Mouse (Mus musculus) neural tube, embryonic 15.5 days (tissue): ENCODE results near the gene Rpl29. TPM values are rescaled to one million over a fixed set of nuclear protein-coding genes. Genes with fewer than 3 reads are reported as not detected.

Experiments used
- ATAC-seq: fragments of 200-750 bp; cut with Nextera tagmentation; 2 replicates; pipeline ENCODE4 v1.8.0; 2017; ENCODE audit warnings: mild to moderate bottlenecking, moderate TSS enrichment, moderate library complexity; ENCODE audit not compliant: low FRiP score
- H3K27ac ChIP-seq: fragments of 300-500 bp; sonication (generic); replicated peaks from 2 replicates; pipeline ENCODE4 v1.5.1; 2015; ENCODE audit warnings: mild to moderate bottlenecking, inconsistent platforms
- H3K27me3 ChIP-seq: fragments of 300-500 bp; sonication (generic); replicated peaks from 2 replicates; pipeline ENCODE4 v1.6.1; 2015; ENCODE audit warnings: inconsistent platforms
- H3K36me3 ChIP-seq: fragments of 300-500 bp; sonication (generic); 2 replicates; pipeline ENCODE4 v1.6.1; 2015; ENCODE audit warnings: inconsistent platforms
- H3K4me1 ChIP-seq: fragments of 300-500 bp; sonication (generic); 2 replicates; pipeline ENCODE4 v1.6.1; 2015; ENCODE audit warnings: inconsistent platforms
- H3K4me2 ChIP-seq: fragments of 300-500 bp; sonication (generic); 2 replicates; pipeline ENCODE4 v1.6.1; 2015; ENCODE audit warnings: inconsistent platforms, mild to moderate bottlenecking, moderate library complexity
- H3K4me3 ChIP-seq: fragments of 300-500 bp; sonication (generic); replicated peaks from 2 replicates; pipeline ENCODE4 v1.5.1; 2015; ENCODE audit warnings: mild to moderate bottlenecking, inconsistent platforms
- H3K9ac ChIP-seq: fragments of 300-500 bp; sonication (generic); replicated peaks from 2 replicates; pipeline ENCODE4 v1.6.1; 2015; ENCODE audit warnings: mild to moderate bottlenecking, inconsistent platforms
- H3K9me3 ChIP-seq: fragments of 300-500 bp; sonication (generic); replicated peaks from 2 replicates; pipeline ENCODE4 v1.6.1; 2016; ENCODE audit warnings: inconsistent platforms
- WGBS: fragments of 180-500 bp; shearing (Covaris S2); methylation state at CpG from one replicate; pipeline ENCODE4 v1.1.7; 2015; ENCODE audit warnings: mixed read lengths; 5-methylcytosine and 5-hydroxymethylcytosine counted together
- polyA plus RNA-seq: library from polyadenylated mRNA; unstranded; fragments of >200 nt; fragmentation: Nextera tagmentation; extraction: Ambion mirVana; gene quantifications from 2 replicates; pipeline ENCODE4 v1.2.1, GENCODE M21; 2015

Gene Rpl29
- polyA plus RNA-seq, 1 experiment from 2014 or later = 656 TPM

DNA sequence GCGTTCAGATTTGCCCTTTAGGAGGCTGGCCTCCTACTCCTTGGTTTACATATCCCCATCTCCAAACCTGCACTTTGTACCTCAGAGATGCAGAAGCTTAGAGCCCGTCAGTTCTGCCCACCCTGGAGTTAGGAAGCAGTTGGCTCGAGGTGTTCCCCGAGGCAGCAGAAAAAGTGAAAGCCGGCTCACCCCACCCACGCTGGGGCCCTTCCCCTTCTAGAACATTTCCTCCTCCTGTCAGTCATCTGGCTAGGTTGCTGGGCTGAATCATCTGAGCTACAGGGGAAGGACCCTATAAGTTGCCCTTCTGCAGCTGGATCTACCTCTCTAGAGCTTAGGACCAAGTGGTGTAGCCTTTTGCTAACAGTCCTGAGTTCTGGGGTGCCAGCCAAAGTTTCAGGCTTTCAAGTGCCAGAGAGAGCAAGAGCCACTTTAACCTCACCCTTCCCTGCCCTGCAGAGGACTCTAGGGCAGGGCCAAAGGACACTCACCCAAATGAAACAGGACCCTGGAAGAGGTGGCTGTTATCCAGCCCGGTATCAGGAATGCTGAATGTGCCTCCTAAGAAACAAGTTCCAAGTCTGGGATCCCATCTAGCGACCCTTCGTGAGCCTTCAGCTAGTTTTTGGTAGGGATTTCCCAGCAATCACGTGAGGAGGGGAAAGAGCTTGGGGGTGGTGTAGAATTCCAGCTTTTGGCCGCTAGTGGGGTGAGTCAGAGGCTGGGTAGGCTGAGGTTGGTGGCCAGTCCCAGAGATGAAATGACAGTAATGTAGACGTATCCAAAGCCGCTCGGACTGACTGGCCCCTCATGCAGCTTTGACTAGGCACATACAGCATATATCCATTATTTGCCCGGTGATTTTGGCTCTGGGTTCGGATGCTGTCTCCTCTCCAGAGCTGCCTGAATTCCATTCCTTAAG lies 47.0 kb downstream of the Rpl29 start:
- H3K9ac ChIP-seq = 0 out of 2 replicates have a peak overlapping the region, but pooled peaks have one; percentile 6
- H3K4me2 ChIP-seq = peak overlapping the region; percentile 41
- peaks cover 10% of the 10 kb centered on the region for H3K36me3 ChIP-seq
- H3K4me1 ChIP-seq = peaks cover 44% of the 10 kb centered on the region
- WGBS = 37% methylated on average over 16 of the region's 16 CpGs
- H3K9me3 ChIP-seq = no peaks in the 10 kb centered on the region
- peak overlapping the region; percentile 89; the same call in 1 of the 2 replicates for H3K4me3 ChIP-seq
- peak overlapping the region; percentile 43 for H3K27ac ChIP-seq
- no peaks in the 10 kb centered on the region for H3K27me3 ChIP-seq
- ATAC-seq = no peak; the same call in 1 of the 2 replicates

DNA sequence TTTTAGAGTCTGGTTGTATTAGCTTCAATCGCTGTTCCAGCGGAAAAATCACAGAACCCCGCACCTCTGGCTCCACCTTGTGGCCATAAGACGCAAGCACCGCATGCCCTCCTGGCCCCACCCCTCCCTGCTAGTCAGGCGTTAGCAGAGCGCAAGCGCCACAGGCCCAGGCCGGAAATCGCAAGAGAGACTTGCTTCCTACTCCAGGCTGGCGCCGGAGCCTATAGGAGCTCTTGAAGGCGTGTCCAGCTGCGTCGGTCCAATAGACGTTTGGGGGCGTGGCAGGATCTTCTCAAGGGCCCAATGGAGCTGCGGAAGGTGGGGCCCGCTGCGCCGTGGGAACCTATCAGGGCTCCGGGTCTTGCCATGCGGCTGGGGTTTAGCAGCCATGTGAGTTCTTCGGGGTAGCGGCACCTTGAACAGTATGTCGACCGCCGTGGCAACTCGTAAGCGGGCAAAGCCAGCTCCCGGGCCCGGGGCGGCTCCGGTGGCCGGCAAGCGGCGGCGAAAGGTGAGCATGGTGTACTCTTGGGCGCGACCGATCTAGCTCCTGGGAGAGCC lies 47.8 kb downstream of the Rpl29 start, which contains the start of gene Parp3:
Parp3 (minus strand) TSS at position 26 of the 561 bp plus-strand sequence.
- H3K9me3 ChIP-seq = no peaks in the 10 kb centered on the region
- ATAC-seq = peak; percentile 97
- WGBS = under 1% methylated on average over 41 of the region's 41 CpGs

DNA sequence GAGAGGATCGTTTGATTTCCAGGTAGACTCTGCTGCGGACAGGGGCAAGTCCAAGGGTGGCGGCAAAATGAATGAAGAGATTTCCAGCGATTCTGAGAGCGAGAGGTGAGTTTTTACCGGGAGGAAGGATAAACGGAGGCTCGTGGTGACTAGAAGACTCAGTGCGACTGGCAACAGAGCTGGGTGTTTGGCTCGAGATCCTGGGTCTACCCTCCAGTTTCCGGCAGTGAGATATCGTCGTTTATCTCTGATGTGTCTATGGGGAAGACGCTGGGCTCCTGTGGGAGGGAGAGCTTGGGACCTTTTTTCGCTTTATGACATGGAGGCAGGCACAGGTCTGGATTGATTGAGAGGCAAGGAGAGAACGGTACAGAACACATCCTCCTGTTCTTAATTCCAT lies 48.4 kb downstream of the Rpl29 start:
- Histone ChIP-seq H3K4me1 (peaks cover 44% of the 10 kb centered on the region), H3K4me3 (peak overlapping the region; percentile 89), H3K4me2 (peak overlapping the region; percentile 96), H3K27ac (peak overlapping the region; percentile 37; the same call in 1 of the 2 replicates), H3K27me3 (no peaks in the 10 kb centered on the region), H3K36me3 (peaks cover 19% of the 10 kb centered on the region), H3K9me3 (no peaks in the 10 kb centered on the region), H3K9ac (peak overlapping the region; percentile 62)
- ATAC-seq = no peak
- 5% methylated on average over 16 of the region's 16 CpGs for WGBS

More for the DNA sequence above, 47.8 kb downstream of the Rpl29 start, which contains the start of gene Parp3:
- Histone ChIP-seq H3K9ac (peak within 1 kb of the TSS; percentile 62), H3K27ac (peak within 1 kb of the TSS; percentile 43), H3K4me2 (peak within 1 kb of the TSS; percentile 96), H3K36me3 (peaks cover 16% of the 10 kb centered on the region), H3K4me3 (peak within 1 kb of the TSS; percentile 89), H3K4me1 (peaks cover 44% of the 10 kb centered on the region), H3K27me3 (no peaks in the 10 kb centered on the region)

DNA sequence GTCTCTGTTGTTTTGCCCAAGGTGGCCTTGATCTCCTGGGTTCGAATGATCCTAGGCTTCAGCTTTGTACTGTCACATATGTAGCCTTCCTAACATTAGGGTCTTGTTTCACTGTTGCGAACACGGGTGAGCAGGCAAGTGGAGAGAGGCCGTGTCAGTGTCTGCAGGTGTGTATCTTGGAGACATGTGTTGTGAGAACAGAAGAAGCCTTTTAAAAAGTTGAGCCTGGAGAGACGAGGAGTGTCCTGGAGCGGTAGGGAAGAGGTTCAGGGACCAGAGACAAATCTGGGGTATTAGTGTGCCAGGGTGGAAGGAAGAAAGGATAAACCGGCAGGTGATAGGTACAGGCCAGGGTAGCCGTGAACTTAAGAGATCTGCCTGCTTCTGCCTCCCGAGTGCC lies 48.8 kb downstream of the Rpl29 start:
- Histone ChIP-seq H3K9ac (peak overlapping the region; percentile 62), H3K36me3 (peaks cover 23% of the 10 kb centered on the region), H3K27ac (no peak overlapping the region), H3K4me1 (peaks cover 44% of the 10 kb centered on the region), H3K27me3 (no peaks in the 10 kb centered on the region), H3K4me3 (peak overlapping the region; percentile 89), H3K9me3 (no peaks in the 10 kb centered on the region), H3K4me2 (peak overlapping the region; percentile 96)
- WGBS = 85% methylated on average over 9 of the region's 9 CpGs
- no peak for ATAC-seq

DNA sequence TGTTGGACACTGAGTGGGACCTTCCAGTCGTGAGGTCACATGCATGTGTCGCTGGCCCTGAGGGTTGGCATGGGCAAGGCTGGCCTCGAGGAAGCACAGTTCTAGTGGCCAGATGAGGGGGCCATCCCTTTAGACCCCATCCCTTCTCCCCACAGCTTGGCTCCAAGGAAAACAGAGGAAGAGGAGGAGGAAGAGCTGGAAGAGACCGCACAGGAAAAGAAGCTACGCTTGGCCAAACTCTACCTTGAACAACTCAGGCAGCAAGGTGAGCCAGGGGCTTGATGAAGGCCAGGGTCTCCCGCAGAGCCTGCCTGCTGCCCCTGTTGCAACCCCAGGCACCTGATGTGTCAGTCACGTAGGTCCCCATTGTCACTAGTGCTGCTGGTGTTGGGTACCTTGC lies 51.3 kb downstream of the Rpl29 start:
- Histone ChIP-seq H3K4me1 (peaks cover 31% of the 10 kb centered on the region), H3K36me3 (peaks cover 47% of the 10 kb centered on the region), H3K9me3 (no peaks in the 10 kb centered on the region), H3K9ac (no peak overlapping the region), H3K27ac (no peak overlapping the region), H3K4me3 (no peak overlapping the region), H3K27me3 (no peaks in the 10 kb centered on the region), H3K4me2 (no peak overlapping the region)
- ATAC-seq = no peak
- 90% methylated on average over 7 of the region's 7 CpGs for WGBS

DNA sequence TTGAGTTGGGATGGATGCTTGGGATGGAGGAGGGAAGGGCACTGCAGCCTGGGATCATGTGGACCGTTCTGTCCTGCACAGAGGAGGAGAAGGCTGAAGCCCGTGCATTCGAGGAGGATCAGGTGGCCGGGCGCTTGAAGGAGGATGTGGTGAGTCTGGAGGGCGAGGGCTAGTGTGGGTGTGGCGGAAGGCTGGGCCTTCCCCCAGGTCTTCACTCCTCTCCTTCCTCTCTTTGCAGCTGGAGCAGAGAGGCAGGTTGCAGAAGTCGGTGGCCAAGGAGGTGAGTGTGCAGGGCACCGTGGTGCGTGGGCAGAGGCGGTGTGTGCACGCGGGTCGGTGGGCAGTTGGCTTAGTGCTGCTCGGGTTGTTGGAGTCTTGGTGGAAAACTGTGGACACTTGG lies 51.8 kb downstream of the Rpl29 start:
- Histone ChIP-seq H3K27me3 (no peaks in the 10 kb centered on the region), H3K27ac (no peak overlapping the region), H3K4me3 (no peak overlapping the region), H3K9ac (no peak overlapping the region), H3K9me3 (no peaks in the 10 kb centered on the region), H3K4me1 (peaks cover 28% of the 10 kb centered on the region), H3K4me2 (no peak overlapping the region), H3K36me3 (peaks cover 52% of the 10 kb centered on the region)
- no peak for ATAC-seq
- 96% methylated on average over 15 of the region's 15 CpGs for WGBS

Other genes with a start within 250 kb of the Rpl29 start
- 16.9 and 20.5 TPM in 2 replicates for gene Ppm1m, start 229.7 kb upstream of the Rpl29 start, polyA plus RNA-seq
- 48.1 and 58.2 TPM in 2 replicates for gene Twf2, start 226.3 kb upstream of the Rpl29 start, polyA plus RNA-seq
- gene Tlr9, start 206.9 kb upstream of the Rpl29 start, polyA plus RNA-seq = 0.05 TPM in 1 of 2 replicates, not detected in the other
- gene Alas1, start 180.8 kb upstream of the Rpl29 start, polyA plus RNA-seq = 105 and 107 TPM in 2 replicates
- gene Poc1a, start 148.4 kb upstream of the Rpl29 start, polyA plus RNA-seq = 7.0 and 13.3 TPM in 2 replicates
- gene Dusp7, start 60.8 kb upstream of the Rpl29 start, polyA plus RNA-seq = 13.9 and 16.4 TPM in 2 replicates
- 20.5 and 24.9 TPM in 2 replicates for gene Acy1, start 8.9 kb downstream of the Rpl29 start, polyA plus RNA-seq
- gene Abhd14b, start 18.0 kb downstream of the Rpl29 start, polyA plus RNA-seq = 10.0 and 13.6 TPM in 2 replicates
- gene Abhd14a, start 18.2 kb downstream of the Rpl29 start, polyA plus RNA-seq = 73.2 and 77.0 TPM in 2 replicates
- 185 and 222 TPM in 2 replicates for gene Pcbp4, start 23.8 kb downstream of the Rpl29 start, polyA plus RNA-seq
- 1.1 and 1.4 TPM in 2 replicates for gene Gpr62, start 36.5 kb downstream of the Rpl29 start, polyA plus RNA-seq
- gene Rrp9, start 46.5 kb downstream of the Rpl29 start, polyA plus RNA-seq = 46.4 and 47.8 TPM in 2 replicates
- 0.86 and 3.6 TPM in 2 replicates for gene Parp3, start 47.5 kb downstream of the Rpl29 start, polyA plus RNA-seq
- not detected in 2 replicates for gene Iqcf1, start 70.5 kb downstream of the Rpl29 start, polyA plus RNA-seq
- not detected in 2 replicates for gene Iqcf5, start 85.1 kb downstream of the Rpl29 start, polyA plus RNA-seq
- gene Iqcf3, start 132.2 kb downstream of the Rpl29 start, polyA plus RNA-seq = not detected in 2 replicates
- gene Iqcf4, start 141.5 kb downstream of the Rpl29 start, polyA plus RNA-seq = not detected in 2 replicates
- not detected in 2 replicates for gene Iqcf6, start 197.1 kb downstream of the Rpl29 start, polyA plus RNA-seq
- gene Grm2, start 226.6 kb downstream of the Rpl29 start, polyA plus RNA-seq = 4.9 and 6.4 TPM in 2 replicates